Mouse (Mus musculus): ENCODE data around the gene Pcyt1b. TPM values are rescaled to one million over a fixed set of nuclear protein-coding genes. Genes with fewer than 3 reads are reported as not detected.
A peak's percentile ranks its signal among the peaks of the same experiment; 100 is the strongest.

Gene Pcyt1b
- polyA plus RNA-seq, 1 experiment from 2014 or later = 7.3 TPM

DNA sequence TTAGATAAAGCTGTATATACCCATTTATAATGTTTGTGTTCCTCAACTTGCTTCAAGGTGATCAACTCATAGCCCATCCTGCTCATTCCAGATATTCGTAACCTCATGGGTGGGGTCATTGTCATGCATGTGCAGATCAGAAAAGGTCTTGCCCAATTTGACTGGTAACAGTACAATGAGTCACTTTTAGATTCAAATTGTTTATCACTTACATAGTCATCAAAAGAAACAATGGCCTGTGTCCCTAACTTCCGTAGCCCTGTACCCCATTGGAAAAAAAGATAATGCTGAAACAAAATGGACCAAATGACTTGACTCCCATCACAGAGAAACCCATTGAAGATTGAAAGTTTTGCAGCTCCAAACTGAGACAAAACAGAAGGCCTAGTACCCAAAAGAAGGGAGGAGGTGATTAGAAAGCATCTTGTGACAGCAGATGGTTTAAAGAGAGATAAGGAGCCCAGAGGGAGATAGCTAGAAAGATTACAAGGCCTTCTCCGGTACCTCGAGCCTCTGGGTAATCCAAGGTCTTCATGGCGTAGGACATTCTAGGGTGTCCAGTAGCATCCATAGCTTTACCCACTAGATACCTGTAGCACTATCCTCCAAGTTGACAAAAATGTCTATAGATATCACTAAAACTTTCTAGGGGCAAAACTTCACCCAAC is 9.4 kb downstream of the Pcyt1b start:
- 44% methylated on average over 5 of the region's 5 CpGs for WGBS (ENCODE audit: insufficient replicate concordance)
- no peak overlapping the region for H3K27ac ChIP-seq (ENCODE audit: low read length)
- H3K4me2 ChIP-seq (ENCODE audit: low read depth, low read length) = no peak overlapping the region

DNA sequence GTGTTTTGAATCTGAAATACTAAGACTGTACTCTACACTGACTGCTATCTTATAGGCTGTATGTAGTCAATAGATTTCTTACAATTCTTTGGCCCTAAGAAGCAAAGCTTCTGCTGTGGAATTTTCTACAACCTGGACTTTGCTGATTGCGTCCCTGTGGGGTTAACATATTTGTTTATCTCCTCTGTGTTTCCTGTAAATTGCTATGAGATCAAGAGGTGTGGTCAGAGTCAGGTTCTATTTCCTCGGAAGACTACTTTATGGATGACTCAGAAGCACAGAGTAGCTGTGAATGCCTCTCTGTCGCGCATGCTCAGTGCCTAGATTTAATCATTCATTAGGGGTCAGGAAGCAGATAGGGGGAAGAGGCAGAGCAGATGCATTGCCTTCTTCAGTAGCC is 10.1 kb downstream of the Pcyt1b start:
- H3K27me3 ChIP-seq (ENCODE audit: control insufficient read depth, insufficient read depth, low read depth, low read length) = no peaks in the 10 kb centered on the region
- no peak overlapping the region for H3K4me2 ChIP-seq (ENCODE audit: low read depth, low read length)
- no peaks in the 10 kb centered on the region for H3K36me3 ChIP-seq (ENCODE audit: control insufficient read depth, insufficient read depth)
- peaks cover 8% of the 10 kb centered on the region; the same call in 1 of the 2 replicates for H3K4me1 ChIP-seq (ENCODE audit: control insufficient read depth, low read depth, low read length)
- no peak overlapping the region for H3K9ac ChIP-seq (ENCODE audit: low read depth, low read length)
- H3K4me3 ChIP-seq (ENCODE audit: low read depth, low read length) = no peak overlapping the region
- H3K9me3 ChIP-seq (replicated peaks; ENCODE audit: control insufficient read depth, low read length) = no peaks in the 10 kb centered on the region
- 41% methylated on average over 4 of the region's 4 CpGs for WGBS (ENCODE audit: insufficient replicate concordance)
- peak overlapping the region; percentile 38; the same call in 1 of the 2 replicates for H3K27ac ChIP-seq (ENCODE audit: low read length)
- ATAC-seq (ENCODE audit: low read depth) = peak; percentile 60

More for the DNA sequence above, 9.4 kb downstream of the Pcyt1b start:
- Histone ChIP-seq H3K4me1 (ENCODE audit: control insufficient read depth, low read depth, low read length) (peaks cover 8% of the 10 kb centered on the region; the same call in 1 of the 2 replicates), H3K9ac (ENCODE audit: low read depth, low read length) (no peak overlapping the region), H3K9me3 (replicated peaks; ENCODE audit: control insufficient read depth, low read length) (no peaks in the 10 kb centered on the region), H3K4me3 (ENCODE audit: low read depth, low read length) (no peak overlapping the region), H3K27me3 (ENCODE audit: control insufficient read depth, insufficient read depth, low read depth, low read length) (no peaks in the 10 kb centered on the region), H3K36me3 (ENCODE audit: control insufficient read depth, insufficient read depth) (no peaks in the 10 kb centered on the region)
- peak; percentile 32; the same call in 1 of the 2 replicates for ATAC-seq (ENCODE audit: low read depth)

DNA sequence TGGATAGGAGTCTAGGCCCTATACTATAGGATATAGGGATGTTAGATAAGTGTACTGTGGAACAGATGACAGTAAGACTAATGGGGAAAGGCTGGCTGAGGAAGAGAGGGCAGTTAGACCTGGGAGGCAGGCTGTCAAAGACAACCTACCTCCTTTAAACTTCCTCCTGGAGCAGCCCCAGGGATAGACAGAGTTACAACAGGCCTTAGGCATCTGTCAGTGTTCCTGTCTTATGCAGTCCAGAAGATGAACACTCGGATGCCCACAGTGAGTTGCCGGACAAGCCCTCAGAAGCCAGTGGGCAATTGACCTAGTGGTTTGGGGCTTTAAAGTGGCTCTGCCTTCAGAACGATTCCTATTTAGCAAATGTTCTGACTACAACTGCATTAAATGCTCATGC is 19.8 kb downstream of the Pcyt1b start:
- H3K9me3 ChIP-seq (replicated peaks; ENCODE audit: control insufficient read depth, low read length) = no peaks in the 10 kb centered on the region
- 27% methylated on average over 3 of the region's 3 CpGs for WGBS (ENCODE audit: insufficient replicate concordance)
- peak overlapping the region; percentile 55 for H3K4me2 ChIP-seq (ENCODE audit: low read depth, low read length)
- peak overlapping the region; percentile 98 for H3K27ac ChIP-seq (ENCODE audit: low read length)
- peak overlapping the region; percentile 65 for H3K4me3 ChIP-seq (ENCODE audit: low read depth, low read length)
- H3K4me1 ChIP-seq (ENCODE audit: control insufficient read depth, low read depth, low read length) = peaks cover 7% of the 10 kb centered on the region; the same call in 1 of the 2 replicates
- H3K27me3 ChIP-seq (ENCODE audit: control insufficient read depth, insufficient read depth, low read depth, low read length) = no peaks in the 10 kb centered on the region; the same call in 1 of the 2 replicates
- no peaks in the 10 kb centered on the region for H3K36me3 ChIP-seq (ENCODE audit: control insufficient read depth, insufficient read depth)
- ATAC-seq (ENCODE audit: low read depth) = peak; percentile 1; the same call in 1 of the 2 replicates
- H3K9ac ChIP-seq (ENCODE audit: low read depth, low read length) = peak overlapping the region; percentile 53

DNA sequence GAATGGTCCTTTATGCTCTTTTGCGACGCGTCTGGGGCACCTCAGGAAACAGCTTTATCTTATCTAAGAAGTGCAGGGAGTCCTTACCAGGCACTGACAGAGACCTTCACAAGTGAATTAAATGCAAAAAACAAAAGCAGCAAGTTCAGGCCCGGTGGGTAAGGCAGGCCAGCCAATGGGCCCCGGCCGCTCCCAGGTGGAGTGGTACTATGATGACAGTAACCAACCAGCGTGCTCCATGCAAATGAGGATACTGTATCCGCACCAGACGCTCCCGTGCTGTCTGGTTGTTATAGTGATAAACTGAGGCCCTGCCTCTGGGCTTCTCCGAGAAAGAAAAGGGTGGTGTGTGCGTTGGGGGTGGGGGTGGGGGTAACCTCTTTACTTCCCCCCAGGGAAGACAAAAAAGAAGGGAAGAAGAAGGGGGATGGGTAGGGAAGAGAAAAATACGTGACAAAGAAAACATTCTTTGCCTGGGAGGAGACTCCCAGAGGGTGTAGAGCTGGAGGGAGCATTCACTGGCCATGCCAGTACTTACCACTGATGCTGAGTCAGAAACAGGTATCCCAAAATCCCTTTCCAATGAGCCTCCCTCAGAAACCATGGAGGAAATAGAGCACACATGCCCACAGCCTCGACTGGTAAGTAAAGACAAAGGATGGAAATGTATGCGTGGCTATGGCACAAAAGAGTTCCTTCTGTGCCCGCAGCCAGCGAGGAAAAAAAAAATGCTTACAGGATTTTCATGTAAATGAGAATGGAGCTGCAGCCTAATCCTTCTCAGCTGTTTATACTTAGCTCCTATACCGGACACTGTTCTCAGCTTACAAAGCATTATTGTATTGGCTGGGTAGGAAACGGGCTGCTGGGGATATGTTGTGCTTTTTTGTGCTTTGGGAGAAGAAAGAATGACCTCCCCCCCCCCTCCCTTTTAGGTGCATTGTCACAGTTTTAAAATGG is 20.5 kb downstream of the Pcyt1b start:
- peak overlapping the region; percentile 55 for H3K4me2 ChIP-seq (ENCODE audit: low read depth, low read length)
- no peaks in the 10 kb centered on the region; the same call in 1 of the 2 replicates for H3K27me3 ChIP-seq (ENCODE audit: control insufficient read depth, insufficient read depth, low read depth, low read length)
- peak overlapping the region; percentile 70 for H3K9ac ChIP-seq (ENCODE audit: low read depth, low read length)
- H3K4me3 ChIP-seq (ENCODE audit: low read depth, low read length) = peak overlapping the region; percentile 65
- 9% methylated on average over 19 of the region's 19 CpGs for WGBS (ENCODE audit: insufficient replicate concordance)
- peak; percentile 100 for ATAC-seq (ENCODE audit: low read depth)
- H3K9me3 ChIP-seq (replicated peaks; ENCODE audit: control insufficient read depth, low read length) = no peaks in the 10 kb centered on the region
- H3K27ac ChIP-seq (ENCODE audit: low read length) = peak overlapping the region; percentile 98
- peaks cover 7% of the 10 kb centered on the region; the same call in 1 of the 2 replicates for H3K4me1 ChIP-seq (ENCODE audit: control insufficient read depth, low read depth, low read length)
- H3K36me3 ChIP-seq (ENCODE audit: control insufficient read depth, insufficient read depth) = no peaks in the 10 kb centered on the region

DNA sequence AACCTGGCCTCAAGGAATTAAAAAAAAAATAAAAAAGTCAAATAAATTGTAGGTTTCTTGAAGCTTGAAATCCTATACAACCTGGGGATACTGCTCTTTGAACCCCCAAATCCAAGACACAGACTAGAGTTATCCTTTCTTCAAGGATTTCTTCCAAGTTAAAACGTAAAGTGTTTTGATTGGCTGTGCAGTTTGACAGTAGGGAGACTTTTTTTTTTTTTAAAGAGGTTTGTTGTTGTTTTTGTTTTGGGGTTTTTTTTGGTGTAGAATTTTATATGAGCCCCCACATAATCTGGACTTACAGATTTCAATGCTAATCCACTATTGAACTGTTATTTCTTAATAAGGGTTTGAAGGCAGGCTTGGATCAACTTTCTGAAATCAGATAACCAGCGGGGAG is 21.6 kb downstream of the Pcyt1b start:
- ATAC-seq (ENCODE audit: low read depth) = no peak
- no peaks in the 10 kb centered on the region; the same call in 1 of the 2 replicates for H3K27me3 ChIP-seq (ENCODE audit: control insufficient read depth, insufficient read depth, low read depth, low read length)
- peak overlapping the region; percentile 89; the same call in 1 of the 2 replicates for H3K27ac ChIP-seq (ENCODE audit: low read length)
- peaks cover 7% of the 10 kb centered on the region; the same call in 1 of the 2 replicates for H3K4me1 ChIP-seq (ENCODE audit: control insufficient read depth, low read depth, low read length)
- H3K9ac ChIP-seq (ENCODE audit: low read depth, low read length) = peak overlapping the region; percentile 70
- H3K4me3 ChIP-seq (ENCODE audit: low read depth, low read length) = peak overlapping the region; percentile 65
- no peaks in the 10 kb centered on the region for H3K36me3 ChIP-seq (ENCODE audit: control insufficient read depth, insufficient read depth)
- peak overlapping the region; percentile 55 for H3K4me2 ChIP-seq (ENCODE audit: low read depth, low read length)
- WGBS (ENCODE audit: insufficient replicate concordance) = 40% methylated on average over 2 of the region's 2 CpGs
- no peaks in the 10 kb centered on the region for H3K9me3 ChIP-seq (replicated peaks; ENCODE audit: control insufficient read depth, low read length)

DNA sequence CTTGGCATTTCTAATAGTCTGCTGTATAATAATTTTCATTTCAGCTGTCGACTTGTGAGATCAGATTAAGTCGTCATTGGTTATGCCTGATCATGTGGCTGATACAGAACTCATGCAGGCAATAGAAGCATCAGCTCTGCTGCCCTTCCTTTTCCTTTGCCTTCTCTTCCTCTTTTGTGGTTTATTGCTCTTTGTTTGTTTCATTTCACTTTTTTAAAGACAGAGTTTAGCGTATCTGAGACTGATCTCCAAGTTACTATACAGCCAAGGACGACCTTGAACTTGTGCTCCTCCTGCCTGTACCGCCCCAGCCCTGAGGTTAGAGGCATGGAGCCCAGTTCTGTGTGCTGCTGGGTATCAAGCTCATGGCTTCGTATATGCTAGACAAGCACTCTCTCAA is 34.6 kb downstream of the Pcyt1b start:
- ATAC-seq (ENCODE audit: low read depth) = no peak
- 34% methylated on average over 6 of the region's 6 CpGs for WGBS (ENCODE audit: insufficient replicate concordance)
- Histone ChIP-seq H3K4me1 (ENCODE audit: control insufficient read depth, low read depth, low read length) (no peaks in the 10 kb centered on the region), H3K9ac (ENCODE audit: low read depth, low read length) (no peak overlapping the region), H3K9me3 (replicated peaks; ENCODE audit: control insufficient read depth, low read length) (no peaks in the 10 kb centered on the region), H3K4me2 (ENCODE audit: low read depth, low read length) (no peak overlapping the region), H3K27ac (ENCODE audit: low read length) (no peak overlapping the region), H3K27me3 (ENCODE audit: control insufficient read depth, insufficient read depth, low read depth, low read length) (no peaks in the 10 kb centered on the region), H3K36me3 (ENCODE audit: control insufficient read depth, insufficient read depth) (no peaks in the 10 kb centered on the region), H3K4me3 (ENCODE audit: low read depth, low read length) (no peak overlapping the region)

DNA sequence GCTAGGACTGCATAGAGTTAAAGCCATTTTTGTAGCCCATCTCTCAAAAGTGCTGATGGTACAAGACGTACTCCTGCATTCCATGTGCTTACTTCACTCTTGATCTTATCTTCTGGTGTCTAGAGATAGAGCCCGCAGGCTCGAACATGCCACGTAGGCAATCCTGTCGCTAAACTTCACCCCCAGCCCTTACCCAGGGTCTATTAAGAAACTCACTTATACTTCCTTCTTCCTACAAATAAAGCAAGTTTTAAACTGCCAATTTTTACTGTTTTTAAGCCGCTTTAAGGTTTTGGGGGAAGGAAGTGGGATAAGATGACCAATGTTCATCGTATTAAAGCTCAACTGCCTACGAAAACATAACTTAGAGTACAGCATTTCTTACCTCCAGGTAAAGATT is 36.0 kb downstream of the Pcyt1b start:
- H3K27me3 ChIP-seq (ENCODE audit: control insufficient read depth, insufficient read depth, low read depth, low read length) = no peaks in the 10 kb centered on the region
- H3K27ac ChIP-seq (ENCODE audit: low read length) = no peak overlapping the region
- no peak overlapping the region for H3K4me3 ChIP-seq (ENCODE audit: low read depth, low read length)
- H3K36me3 ChIP-seq (ENCODE audit: control insufficient read depth, insufficient read depth) = no peaks in the 10 kb centered on the region
- 45% methylated on average over 8 of the region's 8 CpGs for WGBS (ENCODE audit: insufficient replicate concordance)
- ATAC-seq (ENCODE audit: low read depth) = no peak
- no peak overlapping the region for H3K9ac ChIP-seq (ENCODE audit: low read depth, low read length)
- no peaks in the 10 kb centered on the region for H3K4me1 ChIP-seq (ENCODE audit: control insufficient read depth, low read depth, low read length)
- no peaks in the 10 kb centered on the region for H3K9me3 ChIP-seq (replicated peaks; ENCODE audit: control insufficient read depth, low read length)
- no peak overlapping the region for H3K4me2 ChIP-seq (ENCODE audit: low read depth, low read length)

DNA sequence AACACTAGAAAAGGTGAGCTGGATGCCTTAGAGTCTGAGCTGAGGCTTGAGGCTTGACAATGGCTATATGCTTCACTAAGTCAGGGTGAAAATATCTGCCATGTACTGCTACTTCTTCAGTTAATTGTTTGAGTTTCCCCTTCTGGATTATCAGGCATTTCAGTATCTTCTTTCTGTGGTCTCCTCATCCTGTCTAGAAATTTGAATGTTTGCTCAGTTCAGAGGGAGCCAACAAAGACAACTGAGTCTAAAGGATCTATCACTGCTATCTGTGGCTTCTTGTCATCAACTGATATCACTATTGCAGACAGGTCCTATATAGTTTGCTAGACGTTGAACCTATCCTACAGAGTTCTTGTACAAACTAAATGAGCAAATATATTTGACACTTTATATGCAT is 42.9 kb downstream of the Pcyt1b start:
- 19% methylated on average over 1 of the region's 1 CpGs for WGBS (ENCODE audit: insufficient replicate concordance)
- Histone ChIP-seq H3K9ac (ENCODE audit: low read depth, low read length) (no peak overlapping the region), H3K27me3 (ENCODE audit: control insufficient read depth, insufficient read depth, low read depth, low read length) (no peaks in the 10 kb centered on the region), H3K4me1 (ENCODE audit: control insufficient read depth, low read depth, low read length) (peaks cover 14% of the 10 kb centered on the region), H3K9me3 (replicated peaks; ENCODE audit: control insufficient read depth, low read length) (no peaks in the 10 kb centered on the region), H3K36me3 (ENCODE audit: control insufficient read depth, insufficient read depth) (no peaks in the 10 kb centered on the region), H3K27ac (ENCODE audit: low read length) (no peak overlapping the region), H3K4me3 (ENCODE audit: low read depth, low read length) (no peak overlapping the region), H3K4me2 (ENCODE audit: low read depth, low read length) (no peak overlapping the region)
- no peak for ATAC-seq (ENCODE audit: low read depth)

All from liver, embryonic 16.5 days (tissue).